Mouse (Mus musculus) liver, embryonic 14.5 days (tissue): ENCODE results near the gene Ggt6.

Source experiments
- CTCF ChIP-seq: IDR thresholded peaks from 2 replicates; pipeline ENCODE4 v1.5.1; 2016; ENCODE audit warnings: antibody characterized with exemption, low read depth, control low read depth
- EP300 ChIP-seq: IDR thresholded peaks from 2 replicates; pipeline ENCODE4 v1.6.1; 2016; ENCODE audit warnings: antibody characterized with exemption, low read depth

- TF ChIP-seq CTCF: no peak
- TF ChIP-seq EP300: no peak
Observed at GRCm38 (mm10) chr11:72409649-72410385, 25.5 kb upstream of the Ggt6 start.
